In the genomic region with DNA sequence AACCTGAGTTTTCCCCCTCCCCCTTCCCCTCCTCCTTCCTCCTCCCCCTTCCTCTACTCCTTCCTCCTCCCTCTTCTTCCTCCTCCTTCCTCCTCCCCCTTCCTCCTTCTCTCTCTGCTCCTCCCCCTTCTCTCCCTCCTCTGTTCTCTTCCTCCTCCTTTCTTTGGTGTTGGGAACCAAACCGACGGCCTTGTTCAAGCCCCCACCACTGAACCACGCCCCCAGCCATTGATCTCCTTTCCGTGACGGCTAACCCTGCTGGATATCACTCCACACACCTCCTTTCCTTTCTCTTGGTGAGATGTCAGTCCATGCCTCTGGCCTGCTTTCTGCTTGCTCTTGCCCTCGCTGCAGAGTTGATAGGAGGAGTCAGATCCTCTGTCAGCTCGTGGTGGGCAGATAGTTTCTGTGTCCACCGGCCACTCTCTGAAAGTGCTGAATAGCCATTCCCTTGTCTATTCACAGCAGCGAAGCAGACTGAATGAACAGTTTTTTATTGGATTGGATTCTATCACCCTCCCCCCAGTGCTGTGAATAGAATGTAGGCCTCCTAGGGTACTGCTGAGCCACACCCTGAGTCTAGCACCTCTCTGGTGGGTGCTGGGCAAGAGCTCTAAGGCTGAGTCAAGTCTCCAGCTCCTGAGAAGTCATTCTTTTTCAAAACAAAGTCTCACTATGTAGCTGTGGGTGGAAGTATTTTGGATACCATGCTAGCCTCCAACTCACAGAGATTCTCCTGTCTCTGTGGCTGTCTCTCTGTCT, we compare ENCODE assay signal across 8 mouse cellular contexts. TPM values are rescaled to one million over a fixed set of nuclear protein-coding genes. Genes with fewer than 3 reads are reported as not detected.
DNase-seq lines count a peak whose midpoint lies in the region; ATAC-seq and TF ChIP-seq lines count a peak whose summit lies in the region.

Tmem40 (minus strand) TSS at position 416 of the 762 bp plus-strand sequence.

- H3K36me3 ChIP-seq in midbrain, embryonic 10.5 days: no peaks in the 10 kb centered on the region
- no peaks in the 10 kb centered on the region for H3K36me3 ChIP-seq in midbrain, embryonic 16.5 days (ENCODE audit: control insufficient read depth, insufficient read depth, low read length)
- no peaks in the 10 kb centered on the region for H3K36me3 ChIP-seq in intestine, postnatal 0 days (ENCODE audit: control insufficient read depth, insufficient read depth)

- no peaks in the 10 kb centered on the region for H3K27me3 ChIP-seq in midbrain, embryonic 10.5 days (ENCODE audit: low read depth, poor library complexity, severe bottlenecking)
- no peaks in the 10 kb centered on the region for H3K27me3 ChIP-seq in midbrain, embryonic 16.5 days (ENCODE audit: control insufficient read depth, insufficient read depth, low read depth, low read length)
- H3K27me3 ChIP-seq in intestine, postnatal 0 days (replicated peaks; ENCODE audit: control insufficient read depth, insufficient read depth, low read length): no peaks in the 10 kb centered on the region

- DNase-seq in midbrain, embryonic 10.5 days (ENCODE audit: low spot score): peak; percentile 72
- peak; percentile 78 for DNase-seq in naive thymus-derived CD4-positive, alpha-beta T cell, adult 2 months (ENCODE audit: low read depth)
- no peak for DNase-seq in natural killer cell, adult 2 months (ENCODE audit: low spot score in 2 of 2)
- no peak for DNase-seq in gastrocnemius, adult 18-20 months (ENCODE audit: low spot score)
- no peak for DNase-seq in urinary bladder, postnatal 25 days (ENCODE audit: low spot score)

- H3K9me3 ChIP-seq in midbrain, embryonic 10.5 days (replicated peaks): no peaks in the 10 kb centered on the region
- no peaks in the 10 kb centered on the region for H3K9me3 ChIP-seq in midbrain, embryonic 16.5 days (replicated peaks; ENCODE audit: control insufficient read depth, low read length, poor library complexity, severe bottlenecking)
- no peaks in the 10 kb centered on the region for H3K9me3 ChIP-seq in intestine, postnatal 0 days (ENCODE audit: control insufficient read depth)

- H3K4me3 ChIP-seq in midbrain, embryonic 10.5 days: peak within 1 kb of the TSS; percentile 35
- no peak within 1 kb of the TSS for H3K4me3 ChIP-seq in midbrain, embryonic 16.5 days (ENCODE audit: low read depth, low read length)
- H3K4me3 ChIP-seq in intestine, postnatal 0 days (ENCODE audit: low read depth, low read length): no peak within 1 kb of the TSS

- peaks cover 56% of the 10 kb centered on the region for H3K4me1 ChIP-seq in midbrain, embryonic 10.5 days
- no peaks in the 10 kb centered on the region; the same call in 1 of the 2 replicates for H3K4me1 ChIP-seq in midbrain, embryonic 16.5 days (ENCODE audit: control insufficient read depth, insufficient read depth, low read length)
- no peaks in the 10 kb centered on the region for H3K4me1 ChIP-seq in intestine, postnatal 0 days (replicated peaks; ENCODE audit: control insufficient read depth, insufficient read depth, low read length)

- peak within 1 kb of the TSS; percentile 88 for H3K27ac ChIP-seq in midbrain, embryonic 10.5 days (replicated peaks)
- no peak within 1 kb of the TSS for H3K27ac ChIP-seq in midbrain, embryonic 16.5 days (ENCODE audit: low read length)
- no peak within 1 kb of the TSS for H3K27ac ChIP-seq in intestine, postnatal 0 days (ENCODE audit: low read depth, low read length)

- H3K9ac ChIP-seq in midbrain, embryonic 16.5 days (ENCODE audit: low read depth, low read length): no peak within 1 kb of the TSS
- H3K9ac ChIP-seq in intestine, postnatal 0 days (ENCODE audit: low read depth, low read length): no peak within 1 kb of the TSS

- no peak within 1 kb of the TSS for H3K4me2 ChIP-seq in midbrain, embryonic 16.5 days (ENCODE audit: low read length)
- 0 out of 2 replicates have a peak within 1 kb of the TSS, but pooled peaks have one; percentile 3 for H3K4me2 ChIP-seq in intestine, postnatal 0 days (replicated peaks; ENCODE audit: low read depth)

- ATAC-seq in midbrain, embryonic 16.5 days: no peak
- peak; percentile 19 for ATAC-seq in common myeloid progenitor, adult 5-6 weeks (replicated peaks; ENCODE audit: low read depth, poor library complexity, severe bottlenecking)
- ATAC-seq in intestine, postnatal 0 days: no peak

- WGBS in midbrain, embryonic 10.5 days: 2% methylated on average over 9 of the region's 9 CpGs
- WGBS in midbrain, embryonic 16.5 days: 3% methylated on average over 9 of the region's 9 CpGs
- WGBS in intestine, postnatal 0 days: 9% methylated on average over 9 of the region's 9 CpGs

- no peak for TF ChIP-seq CTCF in intestine, postnatal 0 days (IDR thresholded peaks at IDR 0.05; ENCODE audit: low read depth)

RNA-seq across cellular contexts. Expression of gene Tmem40, which starts in this region (rescaled TPM):
- 1.6 and 1.9 TPM in 2 replicates for polyA plus RNA-seq in midbrain, embryonic 10.5 days (2016; fragmentation: Nextera tagmentation; extraction: Ambion mirVana)
- polyA plus RNA-seq in midbrain, embryonic 16.5 days (2015; fragmentation: Nextera tagmentation; extraction: Ambion mirVana): 0.85 and 1.3 TPM in 2 replicates
- 29.5 and 39.6 TPM in 2 replicates for total RNA-seq in common myeloid progenitor, adult 5-6 weeks (2017)
- 0.17 and 0.43 TPM in 2 replicates for polyA plus RNA-seq in intestine, postnatal 0 days (2015; fragmentation: Nextera tagmentation; extraction: Ambion mirVana)
- total RNA-seq in gastrocnemius, adult 18-20 months (2021): under 1 TPM in 1 of 2 experiments, not detected in 1; 0.43 TPM

Comparison
In these comparisons a context has a peak if more than half of its experiments do, and no peak if none do; other contexts are left out.
1. RNA of gene Tmem40 (total RNA-seq): 29.5 to 39.6 TPM in common myeloid progenitor, adult 5-6 weeks; 0.43 TPM in gastrocnemius, adult 18-20 months; every median in the first group is over 10 times any median in the second.
2. DNase-seq: peak in midbrain, embryonic 10.5 days (single experiment) and naive thymus-derived CD4-positive, alpha-beta T cell, adult 2 months (single experiment); none in natural killer cell, adult 2 months (0 of 2), gastrocnemius, adult 18-20 months (single experiment) and urinary bladder, postnatal 25 days (single experiment).